Mouse (Mus musculus) left cerebral cortex, postnatal 10 days (tissue): ENCODE results near the gene Atf1. TPM values are rescaled to one million over a fixed set of nuclear protein-coding genes. Genes with fewer than 3 reads are reported as not detected.
"Not testable (repeated sequence)": the region's sequence is repeated elsewhere in the genome, so short reads cannot be mapped to it uniquely, and the experiment has no call there.

Experiments
- DNase-seq, 2 experiments: peaks; one replicate each; pipeline ENCODE4 v3.0.0; 2021 to 2022; ENCODE audit warnings: low spot score in 2 of 2, mixed read lengths in 1 of 2; ENCODE audit errors: extremely low spot score in 1 of 2
- intact Hi-C: fragments of 180-260 bp; cut with DNase I; formaldehyde crosslinking; loops from one replicate; pipeline ENCODE4 v1.15.1; 2025
- total RNA-seq, 2 experiments: library from RNA; stranded (reverse); gene quantifications; 2 replicates each; pipeline ENCODE4 v1.2.3; 2021

The Atf1 gene
- total RNA-seq, 2 experiments from 2014 or later: 15.3 to 20.5 TPM

- no peak for DNase-seq
- intact Hi-C loops: no loop called here
Observed at GRCm38 (mm10) chr15:100248665-100249433, 21.2 kb downstream of the Atf1 start.

DNA sequence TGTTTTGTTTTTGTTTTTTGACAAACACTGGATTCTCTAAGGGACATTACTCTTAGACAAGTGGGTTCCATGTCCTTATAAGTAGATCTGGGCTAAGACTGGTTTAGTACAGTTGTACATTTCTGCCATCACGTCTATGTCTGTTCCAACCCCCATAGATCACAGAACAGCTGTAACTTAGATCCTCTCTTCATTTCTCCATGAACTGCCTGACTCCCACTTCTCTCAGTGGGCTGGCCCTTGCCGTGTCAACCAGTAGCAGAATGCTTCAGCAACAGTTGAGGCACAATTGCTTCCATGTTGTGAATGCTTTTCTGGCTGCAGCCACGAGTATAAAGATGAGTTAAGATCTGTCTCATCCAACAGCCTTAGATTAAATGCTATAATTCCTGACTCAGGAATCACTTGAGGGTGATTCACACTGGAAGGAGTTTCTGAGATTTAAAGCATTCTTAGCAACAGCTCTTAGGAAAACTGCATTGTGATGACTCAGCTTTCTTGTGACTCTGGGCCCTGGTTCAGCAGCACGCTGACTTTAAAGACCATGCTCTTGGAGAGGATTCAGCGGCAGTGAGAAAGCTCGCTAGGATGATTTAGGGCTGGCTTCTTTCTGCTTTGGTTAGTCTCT, 23.6 kb downstream of the Atf1 start:
- no peak for DNase-seq
- intact Hi-C loops: no loop called here

DNA sequence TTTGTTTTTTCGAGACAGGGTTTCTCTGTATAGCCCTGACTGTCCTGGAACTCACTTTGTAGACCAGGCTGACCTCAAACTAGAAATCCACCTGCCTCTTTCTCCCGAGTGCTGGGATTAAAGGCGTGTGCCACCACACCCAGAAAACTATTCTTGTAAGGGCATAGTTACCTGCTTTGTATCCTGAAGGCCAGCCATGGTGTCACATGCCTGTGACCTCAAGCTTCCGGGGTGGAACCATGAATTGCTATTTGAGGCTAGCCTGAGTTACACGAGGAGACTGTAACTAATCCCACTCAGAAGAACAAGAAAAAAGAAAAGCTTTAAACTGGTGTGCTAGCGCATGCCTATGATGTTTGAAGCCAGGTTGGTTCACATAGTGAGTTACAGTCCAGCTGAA, 28.8 kb downstream of the Atf1 start:
- DNase-seq: no peak
- intact Hi-C loops: no loop called here

DNA sequence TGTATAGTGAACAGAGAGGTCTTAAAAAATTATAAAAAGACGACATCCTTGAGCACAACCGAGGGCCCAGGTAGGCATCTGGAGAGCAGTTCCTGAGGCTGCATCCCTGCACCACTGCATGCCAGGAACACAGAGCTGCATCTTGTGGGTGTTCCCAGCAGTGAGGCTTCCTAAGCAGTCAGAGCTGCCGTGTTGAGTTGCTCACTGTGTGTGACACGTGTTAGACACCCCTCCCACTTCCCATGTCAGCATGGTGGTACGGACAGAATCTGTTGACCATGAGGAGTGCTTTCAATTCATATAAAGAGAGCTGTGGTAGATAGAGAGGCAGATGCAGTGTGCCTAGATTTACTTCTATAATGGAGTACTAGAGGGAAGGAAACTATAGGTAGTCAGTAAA, 29.7 kb downstream of the Atf1 start:
- intact Hi-C loops: no loop called here
- DNase-seq: no peak

DNA sequence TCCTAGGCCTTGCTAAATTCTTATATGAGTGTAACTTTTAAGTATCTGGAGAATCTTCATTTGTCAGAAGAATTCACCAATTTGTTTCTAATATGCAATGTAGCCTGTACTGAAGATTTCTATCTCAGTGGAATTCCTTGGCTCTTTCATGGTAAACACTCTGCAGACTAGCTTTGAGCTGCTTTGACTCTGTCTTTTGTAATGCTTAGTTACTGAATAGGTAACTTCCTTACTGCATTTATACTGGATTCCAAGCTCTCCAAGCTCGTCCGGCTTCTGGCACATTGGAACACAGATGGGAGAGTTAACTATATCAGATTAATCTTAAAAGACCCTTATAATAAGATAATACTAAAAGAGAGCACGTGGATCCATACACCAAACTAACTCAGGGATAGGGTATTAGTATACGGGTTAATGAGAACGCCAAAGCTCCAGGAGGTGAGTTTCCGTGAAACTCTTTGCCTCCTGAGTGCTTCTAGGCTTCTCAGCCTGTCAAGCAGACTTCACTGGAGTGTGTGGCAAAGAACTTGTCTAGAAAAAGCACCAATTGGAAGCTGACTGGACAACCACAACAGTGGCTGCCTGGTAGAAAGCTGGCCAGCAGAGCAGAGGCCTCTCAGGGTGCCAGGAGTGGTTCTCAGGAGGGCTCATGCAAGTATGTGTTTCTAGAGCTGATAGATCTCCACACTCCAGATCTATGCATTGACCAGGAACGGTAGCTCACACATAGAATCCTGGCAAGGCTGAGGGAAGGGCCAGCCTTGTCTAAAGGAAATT, 31.2 kb downstream of the Atf1 start:
- no peak for DNase-seq
- intact Hi-C loops: no loop called here

GRCm38 (mm10) chr15:100260351-100260750, 32.7 kb downstream of the Atf1 start:
- intact Hi-C loops: loop anchor here (10.0 kb wide), 1 partner anchor 204 kb away; the partner anchor contains the start of gene Letmd1

DNA sequence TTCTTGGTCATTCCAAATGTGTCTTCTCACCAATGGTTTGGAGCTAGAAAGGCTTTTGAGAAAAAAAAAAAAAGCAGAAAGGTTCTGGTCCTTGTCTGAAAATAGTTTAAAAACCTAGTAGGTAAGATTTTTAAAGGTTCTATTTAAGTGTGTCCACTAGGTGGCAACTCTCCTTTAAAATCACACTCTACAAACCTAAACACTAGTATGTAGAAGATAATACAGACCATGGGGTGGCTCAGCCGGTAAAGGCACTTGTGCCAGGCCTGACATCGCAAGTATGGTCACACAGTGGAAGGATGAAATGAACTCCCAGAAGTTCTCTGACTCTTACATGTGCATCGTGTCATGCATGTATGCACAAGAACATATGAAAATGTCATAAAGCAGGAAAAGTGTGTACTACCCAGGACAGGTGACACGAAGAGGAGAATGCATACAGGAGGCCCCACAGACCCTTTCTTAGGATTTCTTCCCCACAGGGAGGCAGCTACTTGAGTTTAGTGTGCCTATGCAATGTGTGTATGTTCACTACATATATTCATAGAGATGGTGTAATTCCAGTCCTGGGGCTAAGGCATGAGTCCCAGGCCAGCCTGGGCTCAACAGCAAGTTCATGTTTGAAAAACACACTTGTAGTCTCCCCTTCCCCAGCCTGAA, 35.8 kb downstream of the Atf1 start:
- intact Hi-C loops: loop anchor here (10.0 kb wide), 1 partner anchor 201 kb away; the partner anchor contains the start of gene Letmd1
- peak in 1 of 2 experiments; percentile 23 for DNase-seq

More at GRCm38 (mm10) chr15:100260351-100260750, 32.7 kb downstream of the Atf1 start:
- not testable (repeated sequence) for DNase-seq

GRCm38 (mm10) chr15:100265586-100266325, 38.1 kb downstream of the Atf1 start:
- intact Hi-C loops: loop anchor here (5.0 to 10.0 kb wide), 2 partner anchors 107 to 199 kb away; partner anchors contain the start of gene Letmd1
- no peak for DNase-seq

- intact Hi-C loops: loop anchor here (5.0 to 10.0 kb wide), 2 partner anchors 103 to 196 kb away; partner anchors contain the start of gene Letmd1
Observed at GRCm38 (mm10) chr15:100268916-100269315, 41.3 kb downstream of the Atf1 start.

DNA sequence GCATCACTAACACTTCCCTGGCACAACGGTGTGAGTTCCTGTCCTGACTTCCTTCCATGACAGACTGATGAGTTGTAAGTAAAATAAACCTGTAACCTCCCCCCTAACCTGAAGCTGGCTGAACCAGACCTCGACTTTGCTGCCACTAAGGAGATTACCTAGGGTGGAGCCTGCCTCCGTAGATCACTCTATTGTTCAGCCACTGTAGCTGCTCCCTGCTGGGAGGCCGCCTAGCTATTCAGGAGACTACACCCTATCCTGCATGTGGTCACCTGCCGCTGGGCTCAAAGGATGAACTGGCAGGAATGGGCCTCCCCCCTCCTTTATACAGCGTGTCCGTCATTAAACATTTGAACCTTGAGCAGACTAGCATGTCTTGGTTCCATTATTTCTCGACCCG, 42.2 kb downstream of the Atf1 start:
- intact Hi-C loops: loop anchor here (5.0 to 10.0 kb wide), 2 partner anchors 103 to 195 kb away; partner anchors contain the start of gene Letmd1
- no peak for DNase-seq

More at GRCm38 (mm10) chr15:100268916-100269315, 41.3 kb downstream of the Atf1 start:
- no peak for DNase-seq

GRCm38 (mm10) chr15:100270609-100271008, 43.0 kb downstream of the Atf1 start:
- intact Hi-C loops, DNase-seq: not testable (repeated sequence)

GRCm38 (mm10) chr15:100271411-100271810, 43.8 kb downstream of the Atf1 start:
- DNase-seq: no peak
- intact Hi-C loops: no loop called here

GRCm38 (mm10) chr15:100273791-100274308, 46.2 kb downstream of the Atf1 start:
- intact Hi-C loops, DNase-seq: not testable (repeated sequence)

DNA sequence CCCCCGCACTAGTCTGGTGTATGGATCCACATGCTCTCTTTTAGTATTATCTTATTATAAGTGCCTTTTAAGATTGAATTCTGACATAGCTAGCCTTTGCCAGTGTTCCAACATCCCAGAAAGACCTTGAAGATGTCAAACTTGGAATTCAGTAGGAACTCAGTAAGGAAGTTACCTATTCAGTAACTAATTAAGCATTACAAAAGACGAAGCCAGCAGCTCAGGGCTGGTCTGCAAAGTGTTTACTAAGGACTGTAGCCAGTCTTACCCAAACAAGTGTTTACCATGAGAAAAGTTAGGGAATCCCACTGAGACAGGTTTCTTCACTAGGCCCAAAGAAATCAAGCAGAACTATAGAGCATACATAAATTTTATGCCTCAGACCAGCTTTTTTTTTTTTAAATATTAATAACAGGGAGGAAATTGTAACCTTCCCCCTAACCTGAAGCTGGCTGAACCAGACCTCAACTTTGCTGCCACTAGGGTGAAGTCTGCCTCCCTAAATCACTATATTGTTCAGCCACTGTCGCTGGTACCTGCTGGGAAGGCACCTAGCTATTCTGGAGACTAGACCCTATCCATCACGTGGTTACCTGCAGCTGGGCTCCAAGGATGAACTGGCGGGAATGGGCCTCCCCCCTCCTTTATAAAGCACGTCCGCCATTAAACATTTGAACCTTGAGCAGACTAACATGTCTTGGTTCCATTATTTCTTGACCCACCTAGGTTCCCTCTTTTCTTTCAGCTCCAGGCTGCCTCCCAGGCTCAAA, 47.4 kb downstream of the Atf1 start:
- intact Hi-C loops: no loop called here
- no peak for DNase-seq

DNA sequence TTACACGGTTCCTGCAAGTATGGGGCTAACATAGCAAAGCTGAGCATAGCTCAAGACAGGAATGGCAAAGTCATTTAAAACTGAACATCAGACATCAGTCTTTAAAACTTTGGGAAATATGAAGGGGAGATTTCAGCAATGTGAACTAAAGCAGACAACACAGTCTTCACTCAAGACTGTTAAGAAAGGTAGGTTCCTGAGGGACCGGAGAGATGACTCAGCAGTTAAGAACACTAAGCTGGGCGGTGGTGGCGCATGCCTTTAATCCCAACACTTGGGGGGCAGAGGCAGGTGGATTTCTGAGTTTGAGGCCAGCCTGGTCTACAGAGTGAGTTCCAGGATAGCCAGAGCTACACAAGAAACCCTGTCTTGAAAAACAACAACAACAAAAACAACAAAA, 48.8 kb downstream of the Atf1 start:
- no peak for DNase-seq
- intact Hi-C loops: no loop called here

- no peak for DNase-seq
- intact Hi-C loops: no loop called here
Observed at GRCm38 (mm10) chr15:100277586-100277985, 50.0 kb downstream of the Atf1 start.

- no peak for DNase-seq
- intact Hi-C loops: no loop called here
Observed at GRCm38 (mm10) chr15:100280626-100281025, 53.0 kb downstream of the Atf1 start, which contains the start of gene Tmprss12. Tmprss12 (plus strand) TSS chr15:100280837.
